Comparison of ENCODE assay signal across 8 mouse cellular contexts in the genomic region with DNA sequence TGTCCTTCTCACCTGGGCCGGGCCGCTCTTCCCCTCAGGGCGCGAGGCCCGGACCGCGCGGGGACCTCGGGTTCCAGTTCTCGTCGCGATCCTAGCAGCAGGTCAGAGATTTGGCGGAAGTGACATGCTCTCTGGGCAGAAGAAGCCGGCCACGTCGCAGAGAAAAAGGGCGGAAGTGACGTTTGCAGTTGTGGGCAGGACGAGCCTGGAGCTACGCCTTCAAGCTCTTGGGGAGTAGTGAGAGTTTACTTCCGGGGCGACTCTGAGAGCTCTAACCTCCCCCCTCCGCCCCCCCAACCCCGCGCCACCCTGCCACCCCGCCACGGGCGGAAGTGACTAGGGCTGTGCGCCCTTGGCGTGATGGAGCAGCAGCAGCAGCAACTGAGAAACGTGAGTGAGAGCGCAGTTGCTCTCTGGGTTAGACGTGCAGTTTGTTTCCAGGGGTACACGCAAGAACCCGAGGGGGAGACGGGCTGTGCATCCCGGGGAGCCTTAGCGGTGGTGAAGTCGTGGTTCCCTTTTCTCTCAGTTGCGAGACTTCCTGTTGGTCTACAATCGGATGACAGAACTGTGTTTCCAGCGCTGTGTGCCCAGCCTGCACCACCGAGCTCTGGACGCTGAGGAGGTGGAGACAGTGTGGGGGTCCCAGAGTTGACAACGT. TPM values are rescaled to one million over a fixed set of nuclear protein-coding genes. Genes with fewer than 3 reads are reported as not detected.
DNase-seq lines count a peak whose midpoint lies in the region; ATAC-seq lines count a peak whose summit lies in the region.

A gene (minus strand): TSS at position 184 of the 661 bp plus-strand sequence.
A gene (plus strand): TSS at position 320 of the 661 bp plus-strand sequence.

- H3K9ac ChIP-seq in heart, embryonic 13.5 days = peak within 1 kb of the TSS; percentile 90
- peak within 1 kb of the TSS; percentile 85 for H3K9ac ChIP-seq in liver, embryonic 12.5 days
- peak within 1 kb of the TSS; percentile 77 for H3K9ac ChIP-seq in stomach, embryonic 15.5 days

- ATAC-seq in heart, embryonic 13.5 days (ENCODE audit: extremely low read depth, insufficient number of reproducible peaks, low FRiP score, low TSS enrichment) = peak; percentile 87
- peak; percentile 96 for ATAC-seq in liver, embryonic 12.5 days
- peak; percentile 97 for ATAC-seq in stomach, embryonic 15.5 days (ENCODE audit: insufficient read depth, low FRiP score, low read depth)

- peak within 1 kb of the TSS; percentile 88 for H3K4me3 ChIP-seq in brown adipose tissue, adult 24 weeks (ENCODE audit: insufficient read depth, low read depth, low read length)
- peak within 1 kb of the TSS; percentile 75 for H3K4me3 ChIP-seq in heart, embryonic 13.5 days
- H3K4me3 ChIP-seq in liver, embryonic 12.5 days = peak within 1 kb of the TSS; percentile 88
- H3K4me3 ChIP-seq in stomach, embryonic 15.5 days (replicated peaks) = peak within 1 kb of the TSS; percentile 73

- under 1% methylated on average over 45 of the region's 45 CpGs for whole genome bisulfite sequencing in heart, embryonic 13.5 days
- under 1% methylated on average over 45 of the region's 45 CpGs for WGBS in liver, embryonic 12.5 days (ENCODE audit: insufficient replicate concordance)
- WGBS in stomach, embryonic 15.5 days = 0% methylated on average over 45 of the region's 45 CpGs

- no peaks in the 10 kb centered on the region for H3K27me3 ChIP-seq in heart, embryonic 13.5 days (replicated peaks)
- no peaks in the 10 kb centered on the region for H3K27me3 ChIP-seq in liver, embryonic 12.5 days (replicated peaks)
- H3K27me3 ChIP-seq in stomach, embryonic 15.5 days (replicated peaks) = no peaks in the 10 kb centered on the region

- H3K36me3 ChIP-seq in heart, embryonic 13.5 days = peaks cover 63% of the 10 kb centered on the region
- peaks cover 61% of the 10 kb centered on the region for H3K36me3 ChIP-seq in liver, embryonic 12.5 days
- H3K36me3 ChIP-seq in stomach, embryonic 15.5 days = peaks cover 22% of the 10 kb centered on the region; the same call in 1 of the 2 replicates

- H3K4me2 ChIP-seq in heart, embryonic 13.5 days = peak within 1 kb of the TSS; percentile 89
- H3K4me2 ChIP-seq in liver, embryonic 12.5 days = peak within 1 kb of the TSS; percentile 96
- H3K4me2 ChIP-seq in stomach, embryonic 15.5 days = peak within 1 kb of the TSS; percentile 93

- H3K27ac ChIP-seq in brown adipose tissue, adult 24 weeks (replicated peaks; ENCODE audit: low read depth, low read length) = peak within 1 kb of the TSS; percentile 92
- peak within 1 kb of the TSS; percentile 91 for H3K27ac ChIP-seq in heart, embryonic 13.5 days (replicated peaks)
- peak within 1 kb of the TSS; percentile 84 for H3K27ac ChIP-seq in liver, embryonic 12.5 days
- peak within 1 kb of the TSS; percentile 90 for H3K27ac ChIP-seq in stomach, embryonic 15.5 days

- DNase-seq in CD4-positive, CD25-positive, alpha-beta regulatory T cell, adult 2 months (ENCODE audit: low read depth, low spot score) = peak; percentile 99
- peak; percentile 84 for DNase-seq in fat pad, adult 2 months (ENCODE audit: extremely low read depth, low read depth, low spot score)
- peak; percentile 98 for DNase-seq in kidney, postnatal 10 days
- DNase-seq in natural killer cell, adult 2 months (ENCODE audit: low spot score in 2 of 2) = peak; percentile 96

- no peaks in the 10 kb centered on the region for H3K9me3 ChIP-seq in heart, embryonic 13.5 days
- no peaks in the 10 kb centered on the region for H3K9me3 ChIP-seq in liver, embryonic 12.5 days (replicated peaks)
- no peaks in the 10 kb centered on the region for H3K9me3 ChIP-seq in stomach, embryonic 15.5 days

- H3K4me1 ChIP-seq in brown adipose tissue, adult 24 weeks (ENCODE audit: control insufficient read depth, insufficient read depth, insufficient read length, low read length) = peaks cover 5% of the 10 kb centered on the region
- peaks cover 34% of the 10 kb centered on the region for H3K4me1 ChIP-seq in heart, embryonic 13.5 days
- H3K4me1 ChIP-seq in liver, embryonic 12.5 days = peaks cover 42% of the 10 kb centered on the region
- peaks cover 25% of the 10 kb centered on the region for H3K4me1 ChIP-seq in stomach, embryonic 15.5 days

RNA-seq across cellular contexts. Expression of the first gene that starts in this region (rescaled TPM):
- polyA plus RNA-seq in brown adipose tissue, adult 24 weeks (2012; ENCODE audit: insufficient read depth, insufficient read length, missing spikeins) = 25.8 and 26.9 TPM in 2 replicates
- polyA plus RNA-seq in heart, embryonic 13.5 days (2015; fragmentation: Nextera tagmentation; extraction: Ambion mirVana) = 41.7 and 50.5 TPM in 2 replicates
- 24.5 and 26.8 TPM in 2 replicates for polyA plus RNA-seq in liver, embryonic 12.5 days (2016; fragmentation: Nextera tagmentation; extraction: Ambion mirVana)
- polyA plus RNA-seq in stomach, embryonic 15.5 days (2015; fragmentation: Nextera tagmentation; extraction: Ambion mirVana) = 69.0 and 81.8 TPM in 2 replicates

RNA-seq across cellular contexts. Expression of the second gene that starts in this region (rescaled TPM):
- 3.1 and 6.7 TPM in 2 replicates for polyA plus RNA-seq in brown adipose tissue, adult 24 weeks (2012; ENCODE audit: insufficient read depth, insufficient read length, missing spikeins)
- polyA plus RNA-seq in heart, embryonic 13.5 days (2015; fragmentation: Nextera tagmentation; extraction: Ambion mirVana) = 23.5 and 31.6 TPM in 2 replicates
- polyA plus RNA-seq in liver, embryonic 12.5 days (2016; fragmentation: Nextera tagmentation; extraction: Ambion mirVana) = 10.2 and 13.2 TPM in 2 replicates
- polyA plus RNA-seq in stomach, embryonic 15.5 days (2015; fragmentation: Nextera tagmentation; extraction: Ambion mirVana) = 24.2 and 37.0 TPM in 2 replicates

Comparison
In these comparisons a context has a peak if more than half of its experiments do, and no peak if none do; other contexts are left out.
1. Peak in every context shown above with its lines: DNase-seq, ATAC-seq, H3K4me3 ChIP-seq and H3K27ac ChIP-seq.